Mouse (Mus musculus) C2C12 (cell line): ENCODE results near the gene Cfap299. TPM values are rescaled to one million over a fixed set of nuclear protein-coding genes. Genes with fewer than 3 reads are reported as not detected.
"Not testable (repeated sequence)": the region's sequence is repeated elsewhere in the genome, so short reads cannot be mapped to it uniquely, and the experiment has no call there.

Experiments
- H3K27me3 ChIP-seq: one replicate; pipeline ENCODE4 v1.6.1; 2011; ENCODE audit not compliant: control insufficient read depth, insufficient read depth, insufficient read length
- H3K36me3 ChIP-seq: one replicate; pipeline ENCODE4 v1.6.1; 2011; ENCODE audit not compliant: control insufficient read depth, insufficient read depth
- H3K4me3 ChIP-seq: one replicate; pipeline ENCODE4 v1.5.1; 2011; ENCODE audit warnings: mild to moderate bottlenecking, control low read depth; ENCODE audit not compliant: poor library complexity, insufficient read depth, severe bottlenecking
- H3K79me2 ChIP-seq: one replicate; pipeline ENCODE4 v1.6.1; 2011; ENCODE audit not compliant: control insufficient read depth, insufficient read depth
- H3K79me3 ChIP-seq: one replicate; pipeline ENCODE4 v1.6.1; 2011; ENCODE audit warnings: low read depth, control low read depth
- H3ac ChIP-seq: one replicate; pipeline ENCODE3; 2011; ENCODE audit warnings: low read depth; ENCODE audit not compliant: control insufficient read depth, insufficient read length
- CEBPB ChIP-seq: IDR thresholded peaks from one replicate; pipeline ENCODE4 v1.6.1; 2011; ENCODE audit warnings: low read depth, mild to moderate bottlenecking, control low read depth, moderate library complexity
- CTCF ChIP-seq: IDR thresholded peaks from one replicate; pipeline ENCODE4 v1.5.1; 2011; ENCODE audit not compliant: control insufficient read depth, insufficient read depth, insufficient read length
- FOSL1 ChIP-seq: IDR thresholded peaks from one replicate; pipeline ENCODE4 v1.8.0; 2011; ENCODE audit warnings: mild to moderate bottlenecking, low read length; ENCODE audit not compliant: poor library complexity, insufficient read depth, severe bottlenecking
- MAX ChIP-seq: IDR thresholded peaks from one replicate; pipeline ENCODE4 v1.6.1; 2011; ENCODE audit warnings: mild to moderate bottlenecking, control low read depth
- MYOD1 ChIP-seq: IDR thresholded peaks from one replicate; pipeline ENCODE4 v1.6.1; 2011; ENCODE audit warnings: low read depth; ENCODE audit not compliant: control insufficient read depth, insufficient read length
- MYOG ChIP-seq: IDR thresholded peaks from one replicate; pipeline ENCODE4 v1.6.1; 2011; ENCODE audit not compliant: control insufficient read depth, insufficient read length; ENCODE audit errors: extremely low read depth
- USF1 ChIP-seq: IDR thresholded peaks from one replicate; pipeline ENCODE4 v1.6.1; 2011; ENCODE audit warnings: low read depth, mild to moderate bottlenecking, control low read depth, moderate library complexity
- polyA plus RNA-seq: library from polyadenylated mRNA; unstranded; fragments of >200 nt; fragmentation: generic; extraction: Trizol; gene quantifications from one replicate; pipeline ENCODE4 v1.2.1, GENCODE M21; 2012; ENCODE audit warnings: missing spikeins

Gene Cfap299
- polyA plus RNA-seq, 1 experiment, result 0.09 TPM

- H3K79me2 ChIP-seq, result no peaks in the 10 kb centered on the region
- TF ChIP-seq MAX (no peak), MYOD1 (no peak), USF1 (no peak), FOSL1 (no peak), CTCF (no peak), CEBPB (no peak), MYOG (no peak)
- H3ac ChIP-seq, result no peak overlapping the region
- no peak overlapping the region for H3K4me3 ChIP-seq
- no peaks in the 10 kb centered on the region for H3K36me3 ChIP-seq
- no peaks in the 10 kb centered on the region for H3K79me3 ChIP-seq
- H3K27me3 ChIP-seq, result peaks cover 4% of the 10 kb centered on the region
Measured at GRCm38 (mm10) chr5:98568481-98568880, 239.4 kb downstream of the Cfap299 start.

GRCm38 (mm10) chr5:98569029-98569513 is 240.0 kb downstream of the Cfap299 start:
- Histone ChIP-seq H3K27me3 (peaks cover 3% of the 10 kb centered on the region), H3ac (no peak overlapping the region), H3K79me2 (no peaks in the 10 kb centered on the region), H3K79me3 (no peaks in the 10 kb centered on the region), H3K4me3 (no peak overlapping the region), H3K36me3 (no peaks in the 10 kb centered on the region)
- TF ChIP-seq CEBPB (no peak), MAX (no peak), CTCF (no peak), MYOD1 (no peak), USF1 (no peak), MYOG (no peak), FOSL1 (no peak)

GRCm38 (mm10) chr5:98572392-98572791 is 243.3 kb downstream of the Cfap299 start:
- no peaks in the 10 kb centered on the region for H3K79me3 ChIP-seq
- TF ChIP-seq MYOD1, result no peak
- TF ChIP-seq FOSL1, result no peak
- no peaks in the 10 kb centered on the region for H3K79me2 ChIP-seq
- H3K27me3 ChIP-seq, result peaks cover 3% of the 10 kb centered on the region
- no peak overlapping the region for H3K4me3 ChIP-seq
- H3ac ChIP-seq, result no peak overlapping the region
- H3K36me3 ChIP-seq, result no peaks in the 10 kb centered on the region

- Histone ChIP-seq H3K4me3 (no peak overlapping the region), H3K27me3 (peaks cover 3% of the 10 kb centered on the region), H3K36me3 (no peaks in the 10 kb centered on the region), H3ac (no peak overlapping the region), H3K79me3 (no peaks in the 10 kb centered on the region), H3K79me2 (no peaks in the 10 kb centered on the region)
- TF ChIP-seq MYOG (no peak), CEBPB (no peak), MYOD1 (no peak), FOSL1 (no peak), MAX (no peak), CTCF (no peak), USF1 (no peak)
Measured at GRCm38 (mm10) chr5:98574711-98575470, 245.8 kb downstream of the Cfap299 start.

GRCm38 (mm10) chr5:98575471-98575834 is 246.3 kb downstream of the Cfap299 start:
- Histone ChIP-seq H3ac (no peak overlapping the region), H3K27me3 (peaks cover 3% of the 10 kb centered on the region), H3K36me3 (no peaks in the 10 kb centered on the region), H3K79me3 (no peaks in the 10 kb centered on the region), H3K4me3 (no peak overlapping the region), H3K79me2 (no peaks in the 10 kb centered on the region)
- TF ChIP-seq USF1 (no peak), CEBPB (no peak)

- not testable (repeated sequence) for H3K36me3 ChIP-seq, H3ac ChIP-seq, H3K4me3 ChIP-seq, H3K79me2 ChIP-seq, H3K79me3 ChIP-seq, H3K27me3 ChIP-seq
Measured at GRCm38 (mm10) chr5:98576538-98576937, 247.4 kb downstream of the Cfap299 start.
